Mouse (Mus musculus) left cerebral cortex, adult 2 months (tissue): ENCODE measurements around the gene Pptc7. TPM values are rescaled to one million over a fixed set of nuclear protein-coding genes. Genes with fewer than 3 reads are reported as not detected.

ENCODE experiments used
- DNase-seq, 2 experiments: peaks; one replicate each; pipeline ENCODE4 v3.0.0; 2021 to 2022; ENCODE audit warnings: low spot score in 2 of 2, mixed read lengths in 1 of 2; ENCODE audit errors: extremely low spot score in 1 of 2
- H3K27ac ChIP-seq: fragments of 200-600 bp; 2 replicates; pipeline ENCODE4 v1.8.1; 2022
- H3K4me3 ChIP-seq: fragments of 200-600 bp; 2 replicates; pipeline ENCODE4 v1.8.1; 2022
- CTCF ChIP-seq: fragments of 200-600 bp; IDR thresholded peaks from 2 replicates; pipeline ENCODE4 v1.8.1; 2022; ENCODE audit warnings: antibody characterized with exemption, mild to moderate bottlenecking, moderate library complexity
- intact Hi-C: fragments of 180-260 bp; cut with DNase I; formaldehyde crosslinking; loops from one replicate; pipeline ENCODE4 v1.15.1; 2025
- total RNA-seq, 2 experiments: library from RNA; stranded (reverse); gene quantifications; 2 replicates each; pipeline ENCODE4 v1.2.3; 2021

The Pptc7 gene
- total RNA-seq, 2 experiments from 2014 or later = 41.2 to 42.5 TPM

GRCm38 (mm10) chr5:122247529-122247928 is 36.6 kb upstream of the Pptc7 start:
- no peak overlapping the region for H3K27ac ChIP-seq
- no peak overlapping the region for H3K4me3 ChIP-seq
- no peak for TF ChIP-seq CTCF
- intact Hi-C loops = no loop called here
- DNase-seq = peak in 1 of 2 experiments; percentile 59

- intact Hi-C loops = no loop called here
- H3K4me3 ChIP-seq = no peak overlapping the region
- no peak overlapping the region for H3K27ac ChIP-seq
- no peak for DNase-seq
- no peak for TF ChIP-seq CTCF
Observed at GRCm38 (mm10) chr5:122247934-122248333, 36.2 kb upstream of the Pptc7 start.

- Histone ChIP-seq H3K27ac (no peak overlapping the region), H3K4me3 (no peak overlapping the region)
- intact Hi-C loops = no loop called here
- DNase-seq = no peak
- no peak for TF ChIP-seq CTCF
Observed at GRCm38 (mm10) chr5:122249281-122249680, 34.9 kb upstream of the Pptc7 start.

GRCm38 (mm10) chr5:122251895-122252606 is 32.1 kb upstream of the Pptc7 start:
- TF ChIP-seq CTCF = peak; percentile 6
- intact Hi-C loops = no loop called here
- no peak overlapping the region for H3K4me3 ChIP-seq
- no peak for DNase-seq
- no peak overlapping the region for H3K27ac ChIP-seq

- intact Hi-C loops = no loop called here
Observed at GRCm38 (mm10) chr5:122258027-122258741, 26.0 kb upstream of the Pptc7 start.

GRCm38 (mm10) chr5:122262104-122262503 is 22.1 kb upstream of the Pptc7 start:
- no peak for TF ChIP-seq CTCF
- no peak overlapping the region for H3K27ac ChIP-seq
- no peak for DNase-seq
- intact Hi-C loops = loop anchor here (5.0 kb wide), 1 partner anchor 130 kb away; no protein-coding TSS in a partner anchor
- H3K4me3 ChIP-seq = no peak overlapping the region

More at GRCm38 (mm10) chr5:122258027-122258741, 26.0 kb upstream of the Pptc7 start:
- no peak for TF ChIP-seq CTCF
- Histone ChIP-seq H3K27ac (no peak overlapping the region), H3K4me3 (no peak overlapping the region)
- no peak for DNase-seq

- peak; percentile 79 to 84 for DNase-seq
- peak within 1 kb of the TSS; percentile 78 for H3K4me3 ChIP-seq
- intact Hi-C loops = loop anchor here (5.0 kb wide), 1 partner anchor 132 kb away; no protein-coding TSS in a partner anchor
- peak within 1 kb of the TSS; percentile 80 for H3K27ac ChIP-seq
- TF ChIP-seq CTCF = no peak
Observed at GRCm38 (mm10) chr5:122263933-122264905, 19.9 kb upstream of the Pptc7 start, which contains the start of gene Tctn1. TSS of gene Tctn1 (minus strand) at chr5:122264460.

- intact Hi-C loops = loop anchor here (5.0 kb wide), 2 partner anchors 62 to 127 kb away; partner anchors contain the start of gene Arpc3
- TF ChIP-seq CTCF = peak; percentile 25
- H3K4me3 ChIP-seq = no peak overlapping the region
- H3K27ac ChIP-seq = no peak overlapping the region
- DNase-seq = no peak
Observed at GRCm38 (mm10) chr5:122265187-122265586, 19.0 kb upstream of the Pptc7 start.

GRCm38 (mm10) chr5:122265942-122266341 is 18.2 kb upstream of the Pptc7 start:
- peak; percentile 16 for TF ChIP-seq CTCF
- DNase-seq = no peak
- H3K4me3 ChIP-seq = no peak overlapping the region
- intact Hi-C loops = loop anchor here (5.0 kb wide), 2 partner anchors 61 to 126 kb away; partner anchors contain the start of gene Arpc3
- no peak overlapping the region for H3K27ac ChIP-seq

GRCm38 (mm10) chr5:122267136-122267535 is 17.0 kb upstream of the Pptc7 start:
- H3K4me3 ChIP-seq = no peak overlapping the region
- no peak for DNase-seq
- no peak for TF ChIP-seq CTCF
- H3K27ac ChIP-seq = no peak overlapping the region
- intact Hi-C loops = loop anchor here (5.0 kb wide), 2 partner anchors 60 to 125 kb away; partner anchors contain the start of gene Arpc3

- intact Hi-C loops = loop anchor here (1.0 to 5.0 kb wide), 3 partner anchors 59 to 124 kb away; partner anchors contain the start of gene Arpc3
Observed at GRCm38 (mm10) chr5:122267899-122268298, 16.3 kb upstream of the Pptc7 start.

More at GRCm38 (mm10) chr5:122267899-122268298, 16.3 kb upstream of the Pptc7 start:
- peak; percentile 72 to 75 for DNase-seq
- peak; percentile 80 for TF ChIP-seq CTCF
- no peak overlapping the region for H3K4me3 ChIP-seq
- no peak overlapping the region for H3K27ac ChIP-seq
